Comparison of ENCODE assay signal across 8 mouse cellular contexts in the genomic region with DNA sequence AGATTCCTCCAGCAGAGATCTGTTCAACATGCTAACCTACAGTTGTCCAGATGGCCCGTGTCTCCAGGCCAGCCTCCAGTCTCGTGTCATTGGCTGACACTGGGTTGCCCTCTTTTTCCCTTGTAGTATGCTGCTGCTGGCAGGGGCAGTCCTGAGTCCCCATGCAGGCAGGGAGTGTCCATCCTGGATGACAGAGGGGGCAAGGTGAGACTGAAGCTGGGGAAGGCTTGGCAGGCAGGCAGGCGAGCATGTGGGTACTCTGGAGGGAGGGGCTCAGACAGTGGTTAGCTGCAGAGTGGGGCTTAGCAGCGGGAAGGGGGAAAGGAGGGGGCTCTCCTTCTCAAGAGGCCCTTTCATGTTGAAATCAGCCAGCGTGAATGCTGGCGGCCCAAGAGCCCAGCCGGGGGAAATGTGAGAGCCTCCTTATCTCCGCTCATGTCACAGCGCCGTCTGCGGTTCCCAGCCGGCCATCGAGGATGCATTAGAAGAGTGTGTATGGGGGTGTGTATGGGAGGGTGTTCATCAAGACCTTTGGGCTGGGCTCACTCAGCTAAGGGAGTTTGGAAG.
DNase-seq lines count a peak whose midpoint lies in the region; ATAC-seq and TF ChIP-seq lines count a peak whose summit lies in the region.

No protein-coding gene starts in this region.

- H3K36me3 ChIP-seq in hindbrain, embryonic 11.5 days (ENCODE audit: control insufficient read depth, insufficient read depth, low read length) = no peaks in the 10 kb centered on the region
- H3K36me3 ChIP-seq in midbrain, embryonic 15.5 days (replicated peaks) = no peaks in the 10 kb centered on the region

- H3K9ac ChIP-seq in hindbrain, embryonic 11.5 days (ENCODE audit: low read depth, low read length) = no peak overlapping the region
- H3K9ac ChIP-seq in midbrain, embryonic 15.5 days = no peak overlapping the region

- H3K4me1 ChIP-seq in hindbrain, embryonic 11.5 days (replicated peaks; ENCODE audit: control insufficient read depth, insufficient read depth, low read length) = no peaks in the 10 kb centered on the region
- H3K4me1 ChIP-seq in midbrain, embryonic 15.5 days = peaks cover 3% of the 10 kb centered on the region; the same call in 1 of the 2 replicates

- no peaks in the 10 kb centered on the region for H3K9me3 ChIP-seq in hindbrain, embryonic 11.5 days (ENCODE audit: control insufficient read depth, low read length)
- H3K9me3 ChIP-seq in midbrain, embryonic 15.5 days = no peaks in the 10 kb centered on the region

- H3K27me3 ChIP-seq in hindbrain, embryonic 11.5 days (ENCODE audit: control insufficient read depth, insufficient read depth, low read length) = peaks cover 2% of the 10 kb centered on the region; the same call in 1 of the 2 replicates
- peaks cover 35% of the 10 kb centered on the region for H3K27me3 ChIP-seq in midbrain, embryonic 15.5 days (replicated peaks)

- ATAC-seq in hindbrain, embryonic 11.5 days (ENCODE audit: low FRiP score) = peak; percentile 38; the same call in 1 of the 2 replicates
- ATAC-seq in midbrain, embryonic 15.5 days (replicated peaks) = peak; percentile 76

- TF ChIP-seq CTCF in layer of hippocampus, adult 2 months (conservative IDR thresholded peaks at IDR 0.05) = no peak

- DNase-seq in kidney, postnatal 4 days = peak; percentile 40 to 54
- no peak for DNase-seq in kidney, postnatal 25 days
- peak; percentile 50 for DNase-seq in embryo, embryonic 11 days
- DNase-seq in hindbrain, embryonic 11.5 days (ENCODE audit: low spot score) = peak; percentile 21
- no peak for DNase-seq in layer of hippocampus, adult 2 months (ENCODE audit: low spot score in 2 of 2)
- no peak for DNase-seq in adrenal gland, adult 18-20 months (ENCODE audit: low spot score in 2 of 2)
- no peak for DNase-seq in gastrocnemius, adult 18-20 months (ENCODE audit: low spot score)

- 35% methylated on average over 13 of the region's 13 CpGs for WGBS in hindbrain, embryonic 11.5 days
- whole genome bisulfite sequencing in midbrain, embryonic 15.5 days = 15% methylated on average over 13 of the region's 13 CpGs

- H3K27ac ChIP-seq in hindbrain, embryonic 11.5 days (ENCODE audit: low read depth, low read length) = no peak overlapping the region
- no peak overlapping the region for H3K27ac ChIP-seq in midbrain, embryonic 15.5 days
- no peak overlapping the region for H3K27ac ChIP-seq in layer of hippocampus, adult 2 months

- H3K4me2 ChIP-seq in hindbrain, embryonic 11.5 days (replicated peaks; ENCODE audit: low read depth, low read length) = no peak overlapping the region
- H3K4me2 ChIP-seq in midbrain, embryonic 15.5 days = no peak overlapping the region

- no peak overlapping the region for H3K4me3 ChIP-seq in hindbrain, embryonic 11.5 days (ENCODE audit: low read depth, low read length)
- no peak overlapping the region for H3K4me3 ChIP-seq in midbrain, embryonic 15.5 days
- H3K4me3 ChIP-seq in layer of hippocampus, adult 2 months = no peak overlapping the region

Comparison
In these comparisons a context has a peak if more than half of its experiments do, and no peak if none do; other contexts are left out.
1. DNase-seq: peak in kidney, postnatal 4 days (2 of 2), embryo, embryonic 11 days (single experiment) and hindbrain, embryonic 11.5 days (single experiment); none in kidney, postnatal 25 days (0 of 2), layer of hippocampus, adult 2 months (0 of 2), adrenal gland, adult 18-20 months (0 of 2) and gastrocnemius, adult 18-20 months (single experiment).